Mouse (Mus musculus) embryonic facial prominence, embryonic 11.5 days (tissue): ENCODE measurements around the gene Lrrc71. TPM values are rescaled to one million over a fixed set of nuclear protein-coding genes. Genes with fewer than 3 reads are reported as not detected.

Experiments
- ATAC-seq: fragments of 200-750 bp; cut with Nextera tagmentation; replicated peaks from 2 replicates; pipeline ENCODE4 v1.8.0; 2017; ENCODE audit warnings: low read depth; ENCODE audit not compliant: insufficient number of reproducible peaks, low FRiP score, low TSS enrichment
- DNase-seq: peaks from one replicate; pipeline ENCODE4 v3.0.0-alpha.2; 2015; ENCODE audit warnings: low spot score
- H3K27ac ChIP-seq: fragments of 300-500 bp; sonication (generic); replicated peaks from 2 replicates; pipeline ENCODE4 v1.5.1; 2014; ENCODE audit warnings: mild to moderate bottlenecking, low read depth, low read length, control low read depth
- H3K27me3 ChIP-seq: fragments of 300-500 bp; sonication (generic); 2 replicates; pipeline ENCODE4 v1.6.1; 2014; ENCODE audit warnings: mild to moderate bottlenecking, low read length, moderate library complexity, mixed read lengths; ENCODE audit not compliant: control insufficient read depth, insufficient read depth
- H3K36me3 ChIP-seq: fragments of 300-500 bp; sonication (generic); replicated peaks from 2 replicates; pipeline ENCODE4 v1.6.1; 2014; ENCODE audit warnings: low read depth, mild to moderate bottlenecking, low read length, moderate library complexity, mixed read lengths; ENCODE audit not compliant: control insufficient read depth, insufficient read depth
- H3K4me1 ChIP-seq: fragments of 300-500 bp; sonication (generic); 2 replicates; pipeline ENCODE4 v1.6.1; 2014; ENCODE audit warnings: low read length, mixed read lengths; ENCODE audit not compliant: control insufficient read depth, insufficient read depth
- H3K4me2 ChIP-seq: fragments of 300-500 bp; sonication (generic); 2 replicates; pipeline ENCODE4 v1.6.1; 2014; ENCODE audit warnings: low read depth, mild to moderate bottlenecking, control low read depth, low read length, moderate library complexity
- H3K4me3 ChIP-seq: fragments of 300-500 bp; sonication (generic); 2 replicates; pipeline ENCODE4 v1.5.1; 2014; ENCODE audit warnings: low read depth, low read length, control low read depth
- H3K9ac ChIP-seq: fragments of 300-500 bp; sonication (generic); replicated peaks from 2 replicates; pipeline ENCODE4 v1.6.1; 2014; ENCODE audit warnings: mild to moderate bottlenecking, control low read depth, low read length
- H3K9me3 ChIP-seq: fragments of 300-500 bp; sonication (generic); replicated peaks from 2 replicates; pipeline ENCODE4 v1.6.1; 2016; ENCODE audit warnings: mild to moderate bottlenecking, low read length, inconsistent platforms, mixed read lengths; ENCODE audit not compliant: control insufficient read depth
- WGBS: fragments of 180-500 bp; shearing (Covaris S2); extraction: QIAGEN DNeasy Blood & Tissue Kit; methylation state at CpG from one replicate; pipeline ENCODE4 v1.1.7; 2014; 5-methylcytosine and 5-hydroxymethylcytosine counted together
- polyA plus RNA-seq: library from polyadenylated mRNA; unstranded; fragments of >200 nt; fragmentation: Nextera tagmentation; extraction: Ambion mirVana; gene quantifications from 2 replicates; pipeline ENCODE4 v1.2.1, GENCODE M21; 2014

Gene Lrrc71
- polyA plus RNA-seq, 1 experiment from 2014 or later, result not detected

DNA sequence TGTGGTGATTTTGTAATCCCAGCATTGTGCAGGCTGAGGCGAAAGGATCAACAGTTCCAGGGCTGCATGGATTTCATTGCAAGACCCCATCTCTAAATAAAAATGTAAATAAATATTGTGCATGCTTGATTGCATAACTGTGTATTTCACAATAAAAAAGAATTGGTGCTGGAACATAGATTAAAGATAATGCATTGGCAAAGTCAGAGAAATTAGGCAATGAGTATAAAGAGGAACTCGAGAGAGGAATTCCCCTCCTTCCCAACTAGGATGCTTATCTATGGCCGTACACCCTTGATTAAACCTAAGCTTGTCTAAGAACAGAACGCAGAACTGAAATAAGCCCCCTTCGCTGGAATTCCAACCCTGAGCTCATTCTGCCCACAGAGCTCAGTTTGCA lies 36.7 kb upstream of the Lrrc71 start:
- Histone ChIP-seq H3K4me1 (peaks cover 4% of the 10 kb centered on the region), H3K4me3 (no peak overlapping the region), H3K4me2 (no peak overlapping the region), H3K9me3 (no peaks in the 10 kb centered on the region), H3K27ac (no peak overlapping the region), H3K36me3 (no peaks in the 10 kb centered on the region), H3K9ac (no peak overlapping the region), H3K27me3 (no peaks in the 10 kb centered on the region)
- ATAC-seq, result no peak
- 77% methylated on average over 5 of the region's 5 CpGs for WGBS
- no peak for DNase-seq

DNA sequence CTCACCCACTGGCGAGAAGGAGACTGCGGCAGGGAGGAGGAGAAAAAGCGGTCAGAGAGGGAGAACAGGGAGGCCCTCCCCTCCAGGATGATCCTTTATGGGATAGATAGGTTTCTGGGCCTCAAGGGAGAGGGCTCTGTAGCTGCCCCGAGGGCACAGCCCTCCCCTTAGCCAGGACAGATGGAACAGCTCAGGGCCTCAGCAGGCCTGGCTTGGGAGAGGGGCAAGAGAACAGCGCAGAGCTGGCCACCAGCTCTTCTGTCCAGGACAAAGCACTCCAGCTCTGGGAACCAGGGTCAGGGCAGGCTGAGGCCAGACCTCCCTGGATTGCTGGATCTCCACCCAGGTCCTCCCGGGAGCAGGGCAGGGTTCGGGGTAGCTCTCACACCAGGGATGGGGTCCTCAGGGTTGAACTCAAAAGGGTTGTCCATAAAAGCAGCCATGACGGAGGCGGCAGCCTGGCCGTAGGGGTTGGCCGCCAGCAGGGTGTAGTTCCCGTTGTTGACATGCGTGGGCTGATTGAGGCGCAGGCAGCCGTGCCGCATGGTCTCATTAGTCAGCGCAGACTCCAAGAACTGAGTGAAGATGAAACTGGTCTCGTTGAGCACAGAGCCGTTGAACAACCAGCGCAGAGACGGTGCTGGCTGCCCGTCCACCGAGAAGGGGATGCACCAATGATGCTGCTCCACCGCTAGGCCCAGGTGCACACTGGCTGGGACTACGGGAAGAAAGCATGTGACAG lies 35.0 kb upstream of the Lrrc71 start:
- ATAC-seq, result no peak
- H3K27ac ChIP-seq, result no peak overlapping the region

DNA sequence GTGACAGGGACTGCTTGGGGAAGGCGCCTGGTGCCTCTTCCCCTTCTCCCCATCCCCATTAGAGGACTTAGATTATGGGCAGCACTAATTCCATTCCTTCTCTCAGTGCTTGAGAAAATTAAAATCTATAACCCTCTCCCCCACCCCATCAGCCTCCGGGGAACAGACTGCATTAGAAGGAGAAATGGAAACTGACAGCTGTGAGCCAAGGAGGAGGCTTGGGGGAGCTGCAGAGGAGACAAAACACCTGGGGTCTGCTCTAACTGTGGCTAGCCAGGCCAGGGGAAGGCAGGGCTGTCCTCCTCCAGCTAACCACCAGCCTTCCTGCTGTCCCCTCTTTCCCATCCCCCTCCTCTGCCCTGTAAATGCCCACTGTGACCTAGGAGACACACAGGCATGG lies 30.7 kb upstream of the Lrrc71 start:
- Histone ChIP-seq H3K36me3 (no peaks in the 10 kb centered on the region), H3K9ac (no peak overlapping the region), H3K4me2 (no peak overlapping the region), H3K9me3 (no peaks in the 10 kb centered on the region), H3K4me1 (no peaks in the 10 kb centered on the region; the same call in 1 of the 2 replicates), H3K4me3 (no peak overlapping the region), H3K27ac (no peak overlapping the region), H3K27me3 (peaks cover 3% of the 10 kb centered on the region; the same call in 1 of the 2 replicates)
- 38% methylated on average over 2 of the region's 2 CpGs for WGBS
- ATAC-seq, result no peak
- DNase-seq, result no peak

More for the DNA sequence above, 35.0 kb upstream of the Lrrc71 start:
- H3K4me1 ChIP-seq, result no peaks in the 10 kb centered on the region; the same call in 1 of the 2 replicates
- no peak overlapping the region for H3K4me3 ChIP-seq
- no peaks in the 10 kb centered on the region for H3K9me3 ChIP-seq
- no peaks in the 10 kb centered on the region for H3K36me3 ChIP-seq
- DNase-seq, result no peak
- no peaks in the 10 kb centered on the region; the same call in 1 of the 2 replicates for H3K27me3 ChIP-seq
- H3K9ac ChIP-seq, result no peak overlapping the region
- WGBS, result 86% methylated on average over 25 of the region's 25 CpGs
- no peak overlapping the region for H3K4me2 ChIP-seq

DNA sequence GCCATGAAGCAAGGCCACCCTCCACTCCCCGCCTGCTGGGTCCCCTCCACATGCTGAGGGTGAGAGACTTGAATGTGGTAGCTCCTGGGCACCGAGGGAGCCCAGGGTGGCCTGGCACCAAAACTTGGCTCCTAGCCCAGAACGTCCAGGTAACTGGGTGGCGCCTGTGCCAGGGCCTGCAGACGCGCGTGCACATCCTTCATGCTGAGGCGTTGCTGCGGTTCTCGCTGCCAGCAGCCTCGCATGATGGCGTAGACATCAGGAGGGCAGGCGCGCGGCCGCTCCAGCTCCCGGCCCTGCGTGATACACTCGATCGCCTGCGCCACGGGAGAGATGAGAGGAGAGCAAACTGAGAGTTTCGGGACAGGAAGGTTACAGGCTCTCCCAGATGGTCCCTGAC lies 29.9 kb upstream of the Lrrc71 start:
- no peaks in the 10 kb centered on the region for H3K9me3 ChIP-seq
- H3K36me3 ChIP-seq, result no peaks in the 10 kb centered on the region
- no peak for ATAC-seq
- no peaks in the 10 kb centered on the region; the same call in 1 of the 2 replicates for H3K4me1 ChIP-seq
- H3K4me2 ChIP-seq, result peak overlapping the region; percentile 10; the same call in 1 of the 2 replicates
- H3K27me3 ChIP-seq, result peaks cover 3% of the 10 kb centered on the region; the same call in 1 of the 2 replicates
- DNase-seq, result no peak
- no peak overlapping the region for H3K4me3 ChIP-seq
- 55% methylated on average over 23 of the region's 23 CpGs for WGBS
- peak overlapping the region; percentile 22; the same call in 1 of the 2 replicates for H3K9ac ChIP-seq
- peak overlapping the region; percentile 20; the same call in 1 of the 2 replicates for H3K27ac ChIP-seq

DNA sequence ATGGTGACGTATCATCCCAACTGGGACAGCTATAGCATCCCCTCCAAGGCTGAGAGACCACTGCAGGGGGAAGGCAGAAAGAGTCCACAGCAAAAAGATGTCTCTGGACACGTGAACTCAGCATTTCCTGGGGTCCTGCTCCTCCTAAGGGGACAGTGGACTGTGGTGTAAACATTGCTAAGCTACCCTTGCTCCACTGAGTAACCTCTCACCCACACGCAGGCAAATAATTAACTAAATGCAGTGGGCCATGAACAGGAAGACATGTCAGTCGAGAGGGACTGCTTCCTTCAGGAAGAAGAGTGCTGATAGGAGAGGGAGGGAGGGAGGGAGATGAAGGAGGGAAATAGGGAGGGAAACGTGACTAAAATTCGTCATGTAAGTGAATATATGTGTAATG lies 22.7 kb upstream of the Lrrc71 start:
- H3K9ac ChIP-seq, result no peak overlapping the region
- H3K9me3 ChIP-seq, result no peaks in the 10 kb centered on the region
- H3K4me1 ChIP-seq, result no peaks in the 10 kb centered on the region
- no peak overlapping the region for H3K4me3 ChIP-seq
- H3K4me2 ChIP-seq, result no peak overlapping the region
- H3K36me3 ChIP-seq, result no peaks in the 10 kb centered on the region
- H3K27ac ChIP-seq, result no peak overlapping the region
- ATAC-seq (no peak), DNase-seq (no peak)
- WGBS, result 49% methylated on average over 6 of the region's 6 CpGs
- peaks cover 2% of the 10 kb centered on the region; the same call in 1 of the 2 replicates for H3K27me3 ChIP-seq

DNA sequence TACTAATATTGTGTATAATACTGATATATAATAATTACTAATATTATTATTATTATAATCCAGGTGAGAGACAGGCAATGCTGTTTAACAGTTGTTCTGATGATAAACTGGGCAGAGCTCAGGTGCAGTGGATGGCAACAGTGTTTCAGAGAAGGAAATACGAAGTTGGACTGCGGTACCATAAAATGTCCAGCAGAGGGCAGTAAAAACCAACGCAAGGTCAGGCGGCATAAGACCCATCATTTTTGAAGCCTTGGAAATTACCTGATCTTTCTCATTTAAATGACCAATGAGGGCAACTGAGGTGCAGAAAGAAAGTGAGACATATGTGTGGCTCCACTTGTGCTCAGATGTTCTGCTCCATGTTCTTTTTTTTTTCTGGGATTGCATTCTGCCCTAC lies 21.9 kb upstream of the Lrrc71 start:
- no peaks in the 10 kb centered on the region for H3K36me3 ChIP-seq
- DNase-seq (peak; percentile 83), ATAC-seq (no peak)
- peaks cover 2% of the 10 kb centered on the region; the same call in 1 of the 2 replicates for H3K27me3 ChIP-seq
- no peak overlapping the region for H3K4me2 ChIP-seq
- no peaks in the 10 kb centered on the region for H3K9me3 ChIP-seq
- H3K4me1 ChIP-seq, result peaks cover under 1% of the 10 kb centered on the region; the same call in 1 of the 2 replicates
- no peak overlapping the region for H3K4me3 ChIP-seq
- WGBS, result under 1% methylated on average over 4 of the region's 4 CpGs
- no peak overlapping the region for H3K27ac ChIP-seq
- H3K9ac ChIP-seq, result no peak overlapping the region

DNA sequence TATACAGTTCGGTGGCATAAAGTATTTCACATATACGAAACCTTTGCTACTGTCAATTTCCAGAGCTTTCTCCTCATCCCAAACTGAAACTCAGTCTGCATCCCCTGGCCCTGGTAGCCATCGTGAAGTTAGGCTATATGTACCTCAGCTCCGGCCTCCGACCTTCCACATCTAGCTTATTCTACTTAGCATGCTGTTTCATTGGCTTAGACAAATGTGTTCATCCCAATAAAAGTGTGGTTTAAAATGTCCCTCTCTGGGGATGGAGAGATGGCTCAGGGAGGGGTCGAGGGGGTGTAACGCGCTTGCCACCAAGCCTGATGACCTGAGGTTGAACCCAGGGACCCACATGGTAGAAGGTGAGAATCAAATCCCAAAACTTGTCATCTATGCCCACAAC lies 21.1 kb upstream of the Lrrc71 start:
- H3K4me2 ChIP-seq, result no peak overlapping the region
- peaks cover 5% of the 10 kb centered on the region for H3K4me1 ChIP-seq
- no peak overlapping the region for H3K9ac ChIP-seq
- no peaks in the 10 kb centered on the region for H3K36me3 ChIP-seq
- 77% methylated on average over 8 of the region's 8 CpGs for WGBS
- no peak for ATAC-seq
- no peaks in the 10 kb centered on the region for H3K9me3 ChIP-seq
- no peak overlapping the region for H3K4me3 ChIP-seq
- peaks cover 2% of the 10 kb centered on the region; the same call in 1 of the 2 replicates for H3K27me3 ChIP-seq
- H3K27ac ChIP-seq, result no peak overlapping the region
- DNase-seq, result no peak

DNA sequence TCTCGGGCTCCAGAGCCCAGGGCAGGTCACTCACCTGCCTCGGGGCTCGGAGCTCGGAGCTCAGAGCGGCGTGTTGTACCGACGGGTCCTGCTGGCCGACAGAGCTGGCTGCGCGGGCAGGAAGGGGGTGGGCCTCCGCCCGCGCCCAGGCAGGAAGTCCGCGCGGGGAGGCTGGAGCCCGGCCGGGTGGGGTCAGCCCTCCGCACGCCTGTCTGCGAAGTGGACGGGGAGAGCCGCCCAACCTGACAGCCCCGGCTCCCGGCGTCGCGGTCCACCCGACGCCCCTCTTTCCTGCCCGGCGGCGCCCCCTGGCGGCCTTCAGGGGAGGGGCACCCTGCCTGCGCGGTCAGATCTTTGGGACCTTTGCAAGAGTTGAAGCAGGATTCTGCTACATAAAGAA lies 20.4 kb upstream of the Lrrc71 start:
- H3K27me3 ChIP-seq, result peaks cover 2% of the 10 kb centered on the region; the same call in 1 of the 2 replicates
- under 1% methylated on average over 31 of the region's 37 CpGs for WGBS
- ATAC-seq (peak; percentile 58; the same call in 1 of the 2 replicates), DNase-seq (peak; percentile 79)
- peak overlapping the region; percentile 55 for H3K9ac ChIP-seq
- peak overlapping the region; percentile 36 for H3K4me3 ChIP-seq
- H3K4me2 ChIP-seq, result peak overlapping the region; percentile 56
- no peak overlapping the region for H3K27ac ChIP-seq
- H3K4me1 ChIP-seq, result peaks cover 7% of the 10 kb centered on the region
- no peaks in the 10 kb centered on the region for H3K36me3 ChIP-seq
- H3K9me3 ChIP-seq, result no peaks in the 10 kb centered on the region
